Mouse (Mus musculus): ENCODE data around the gene Katnal1. TPM values are rescaled to one million over a fixed set of nuclear protein-coding genes. Genes with fewer than 3 reads are reported as not detected.

The Katnal1 gene
- polyA plus RNA-seq, 1 experiment from 2014 or later, result 42.8 TPM

- 40% methylated on average over 5 of the region's 5 CpGs for WGBS
- no peaks in the 10 kb centered on the region for H3K27me3 ChIP-seq (ENCODE audit: control insufficient read depth, insufficient read depth, low read length)
- no peak for DNase-seq
These were observed 1.4 kb downstream of the Katnal1 start for GRCm38 (mm10) chr5:148927717-148928223.

GRCm38 (mm10) chr5:148924586-148924985, 4.5 kb downstream of the Katnal1 start:
- Histone ChIP-seq H3K4me2 (ENCODE audit: low read length) (no peak overlapping the region), H3K27me3 (ENCODE audit: control insufficient read depth, insufficient read depth, low read length) (no peaks in the 10 kb centered on the region), H3K9me3 (ENCODE audit: control insufficient read depth, low read length) (no peaks in the 10 kb centered on the region), H3K4me3 (replicated peaks; ENCODE audit: low read depth, low read length) (no peak overlapping the region), H3K4me1 (ENCODE audit: control insufficient read depth, insufficient read depth, low read length) (peaks cover 9% of the 10 kb centered on the region), H3K27ac (replicated peaks; ENCODE audit: low read depth, low read length) (no peak overlapping the region), H3K36me3 (ENCODE audit: control insufficient read depth, insufficient read depth, low read length) (peaks cover 7% of the 10 kb centered on the region), H3K9ac (replicated peaks; ENCODE audit: low read length) (no peak overlapping the region)
- ATAC-seq (ENCODE audit: low FRiP score, low TSS enrichment), result no peak
- no peak for DNase-seq
- 95% methylated on average over 12 of the region's 12 CpGs for WGBS

More at GRCm38 (mm10) chr5:148927717-148928223, 1.4 kb downstream of the Katnal1 start:
- Histone ChIP-seq H3K4me3 (replicated peaks; ENCODE audit: low read depth, low read length) (peak overlapping the region; percentile 70), H3K4me2 (ENCODE audit: low read length) (peak overlapping the region; percentile 70), H3K9me3 (ENCODE audit: control insufficient read depth, low read length) (no peaks in the 10 kb centered on the region), H3K4me1 (ENCODE audit: control insufficient read depth, insufficient read depth, low read length) (peaks cover 9% of the 10 kb centered on the region), H3K36me3 (ENCODE audit: control insufficient read depth, insufficient read depth, low read length) (peaks cover 3% of the 10 kb centered on the region; the same call in 1 of the 2 replicates), H3K9ac (replicated peaks; ENCODE audit: low read length) (peak overlapping the region; percentile 85), H3K27ac (replicated peaks; ENCODE audit: low read depth, low read length) (peak overlapping the region; percentile 98)
- no peak for ATAC-seq (ENCODE audit: low FRiP score, low TSS enrichment)

GRCm38 (mm10) chr5:148924051-148924450, 5.1 kb downstream of the Katnal1 start:
- ATAC-seq (ENCODE audit: low FRiP score, low TSS enrichment), result no peak
- 92% methylated on average over 9 of the region's 9 CpGs for WGBS

GRCm38 (mm10) chr5:148923408-148923807, 5.7 kb downstream of the Katnal1 start:
- no peak overlapping the region for H3K27ac ChIP-seq (replicated peaks; ENCODE audit: low read depth, low read length)
- H3K4me1 ChIP-seq (ENCODE audit: control insufficient read depth, insufficient read depth, low read length), result peaks cover 9% of the 10 kb centered on the region
- 87% methylated on average over 10 of the region's 10 CpGs for WGBS
- no peak overlapping the region for H3K9ac ChIP-seq (replicated peaks; ENCODE audit: low read length)
- DNase-seq (no peak), ATAC-seq (ENCODE audit: low FRiP score, low TSS enrichment) (no peak)
- no peaks in the 10 kb centered on the region for H3K27me3 ChIP-seq (ENCODE audit: control insufficient read depth, insufficient read depth, low read length)
- H3K9me3 ChIP-seq (ENCODE audit: control insufficient read depth, low read length), result no peaks in the 10 kb centered on the region
- H3K36me3 ChIP-seq (ENCODE audit: control insufficient read depth, insufficient read depth, low read length), result peaks cover 19% of the 10 kb centered on the region
- no peak overlapping the region for H3K4me2 ChIP-seq (ENCODE audit: low read length)
- H3K4me3 ChIP-seq (replicated peaks; ENCODE audit: low read depth, low read length), result no peak overlapping the region

More at GRCm38 (mm10) chr5:148924051-148924450, 5.1 kb downstream of the Katnal1 start:
- no peak overlapping the region for H3K4me3 ChIP-seq (replicated peaks; ENCODE audit: low read depth, low read length)
- no peak overlapping the region for H3K27ac ChIP-seq (replicated peaks; ENCODE audit: low read depth, low read length)
- no peaks in the 10 kb centered on the region for H3K27me3 ChIP-seq (ENCODE audit: control insufficient read depth, insufficient read depth, low read length)
- no peaks in the 10 kb centered on the region for H3K9me3 ChIP-seq (ENCODE audit: control insufficient read depth, low read length)
- peaks cover 9% of the 10 kb centered on the region for H3K4me1 ChIP-seq (ENCODE audit: control insufficient read depth, insufficient read depth, low read length)
- peaks cover 12% of the 10 kb centered on the region for H3K36me3 ChIP-seq (ENCODE audit: control insufficient read depth, insufficient read depth, low read length)
- no peak overlapping the region for H3K9ac ChIP-seq (replicated peaks; ENCODE audit: low read length)
- no peak overlapping the region for H3K4me2 ChIP-seq (ENCODE audit: low read length)
- DNase-seq, result no peak

GRCm38 (mm10) chr5:148922773-148923172, 6.3 kb downstream of the Katnal1 start:
- WGBS, result 89% methylated on average over 5 of the region's 5 CpGs
- Histone ChIP-seq H3K27me3 (ENCODE audit: control insufficient read depth, insufficient read depth, low read length) (no peaks in the 10 kb centered on the region), H3K4me3 (replicated peaks; ENCODE audit: low read depth, low read length) (no peak overlapping the region), H3K9me3 (ENCODE audit: control insufficient read depth, low read length) (no peaks in the 10 kb centered on the region), H3K4me2 (ENCODE audit: low read length) (no peak overlapping the region), H3K4me1 (ENCODE audit: control insufficient read depth, insufficient read depth, low read length) (peaks cover 7% of the 10 kb centered on the region), H3K36me3 (ENCODE audit: control insufficient read depth, insufficient read depth, low read length) (peaks cover 25% of the 10 kb centered on the region), H3K9ac (replicated peaks; ENCODE audit: low read length) (no peak overlapping the region), H3K27ac (replicated peaks; ENCODE audit: low read depth, low read length) (no peak overlapping the region)
- no peak for ATAC-seq (ENCODE audit: low FRiP score, low TSS enrichment)
- DNase-seq, result no peak

GRCm38 (mm10) chr5:148918049-148918448, 11.1 kb downstream of the Katnal1 start:
- H3K4me2 ChIP-seq (ENCODE audit: low read length), result no peak overlapping the region
- H3K4me1 ChIP-seq (ENCODE audit: control insufficient read depth, insufficient read depth, low read length), result no peaks in the 10 kb centered on the region
- WGBS, result 79% methylated on average over 5 of the region's 5 CpGs
- no peak overlapping the region for H3K27ac ChIP-seq (replicated peaks; ENCODE audit: low read depth, low read length)
- H3K36me3 ChIP-seq (ENCODE audit: control insufficient read depth, insufficient read depth, low read length), result peaks cover 36% of the 10 kb centered on the region
- H3K4me3 ChIP-seq (replicated peaks; ENCODE audit: low read depth, low read length), result no peak overlapping the region
- no peak overlapping the region for H3K9ac ChIP-seq (replicated peaks; ENCODE audit: low read length)
- no peak for DNase-seq
- no peaks in the 10 kb centered on the region for H3K9me3 ChIP-seq (ENCODE audit: control insufficient read depth, low read length)
- no peaks in the 10 kb centered on the region for H3K27me3 ChIP-seq (ENCODE audit: control insufficient read depth, insufficient read depth, low read length)
- ATAC-seq (ENCODE audit: low FRiP score, low TSS enrichment), result no peak

- no peak overlapping the region for H3K27ac ChIP-seq (replicated peaks; ENCODE audit: low read depth, low read length)
- 77% methylated on average over 6 of the region's 6 CpGs for WGBS
- no peak overlapping the region for H3K9ac ChIP-seq (replicated peaks; ENCODE audit: low read length)
- H3K4me3 ChIP-seq (replicated peaks; ENCODE audit: low read depth, low read length), result no peak overlapping the region
- ATAC-seq (ENCODE audit: low FRiP score, low TSS enrichment), result no peak
- H3K4me2 ChIP-seq (ENCODE audit: low read length), result no peak overlapping the region
- no peaks in the 10 kb centered on the region for H3K9me3 ChIP-seq (ENCODE audit: control insufficient read depth, low read length)
- H3K27me3 ChIP-seq (ENCODE audit: control insufficient read depth, insufficient read depth, low read length), result no peaks in the 10 kb centered on the region
- no peak for DNase-seq
- H3K36me3 ChIP-seq (ENCODE audit: control insufficient read depth, insufficient read depth, low read length), result peaks cover 43% of the 10 kb centered on the region
- H3K4me1 ChIP-seq (ENCODE audit: control insufficient read depth, insufficient read depth, low read length), result no peaks in the 10 kb centered on the region
These were observed 12.3 kb downstream of the Katnal1 start for GRCm38 (mm10) chr5:148916775-148917174.

- no peak for ATAC-seq (ENCODE audit: low FRiP score, low TSS enrichment)
- no peak for DNase-seq
- H3K9ac ChIP-seq (replicated peaks; ENCODE audit: low read length), result no peak overlapping the region
- peaks cover 8% of the 10 kb centered on the region for H3K4me1 ChIP-seq (ENCODE audit: control insufficient read depth, insufficient read depth, low read length)
- no peak overlapping the region for H3K4me3 ChIP-seq (replicated peaks; ENCODE audit: low read depth, low read length)
- H3K4me2 ChIP-seq (ENCODE audit: low read length), result no peak overlapping the region
- WGBS, result 65% methylated on average over 3 of the region's 3 CpGs
- H3K36me3 ChIP-seq (ENCODE audit: control insufficient read depth, insufficient read depth, low read length), result peaks cover 16% of the 10 kb centered on the region
- no peaks in the 10 kb centered on the region for H3K9me3 ChIP-seq (ENCODE audit: control insufficient read depth, low read length)
- no peak overlapping the region for H3K27ac ChIP-seq (replicated peaks; ENCODE audit: low read depth, low read length)
- no peaks in the 10 kb centered on the region for H3K27me3 ChIP-seq (ENCODE audit: control insufficient read depth, insufficient read depth, low read length)
These were observed 16.9 kb downstream of the Katnal1 start for GRCm38 (mm10) chr5:148912262-148912661.

- 93% methylated on average over 4 of the region's 4 CpGs for WGBS
- DNase-seq, result no peak
These were observed 19.1 kb downstream of the Katnal1 start for GRCm38 (mm10) chr5:148910066-148910465.

More at GRCm38 (mm10) chr5:148910066-148910465, 19.1 kb downstream of the Katnal1 start:
- H3K4me2 ChIP-seq (ENCODE audit: low read length), result no peak overlapping the region
- no peak overlapping the region for H3K4me3 ChIP-seq (replicated peaks; ENCODE audit: low read depth, low read length)
- H3K27ac ChIP-seq (replicated peaks; ENCODE audit: low read depth, low read length), result no peak overlapping the region
- H3K9ac ChIP-seq (replicated peaks; ENCODE audit: low read length), result no peak overlapping the region
- peaks cover 8% of the 10 kb centered on the region for H3K4me1 ChIP-seq (ENCODE audit: control insufficient read depth, insufficient read depth, low read length)
- H3K9me3 ChIP-seq (ENCODE audit: control insufficient read depth, low read length), result no peaks in the 10 kb centered on the region
- ATAC-seq (ENCODE audit: low FRiP score, low TSS enrichment), result no peak
- peaks cover 10% of the 10 kb centered on the region; the same call in 1 of the 2 replicates for H3K36me3 ChIP-seq (ENCODE audit: control insufficient read depth, insufficient read depth, low read length)
- no peaks in the 10 kb centered on the region for H3K27me3 ChIP-seq (ENCODE audit: control insufficient read depth, insufficient read depth, low read length)
